Mouse (Mus musculus): ENCODE results near the gene Lrriq4. TPM values are rescaled to one million over a fixed set of nuclear protein-coding genes. Genes with fewer than 3 reads are reported as not detected.

Lrriq4 gene
- polyA plus RNA-seq, 1 experiment from 2014 or later, result not detected

DNA sequence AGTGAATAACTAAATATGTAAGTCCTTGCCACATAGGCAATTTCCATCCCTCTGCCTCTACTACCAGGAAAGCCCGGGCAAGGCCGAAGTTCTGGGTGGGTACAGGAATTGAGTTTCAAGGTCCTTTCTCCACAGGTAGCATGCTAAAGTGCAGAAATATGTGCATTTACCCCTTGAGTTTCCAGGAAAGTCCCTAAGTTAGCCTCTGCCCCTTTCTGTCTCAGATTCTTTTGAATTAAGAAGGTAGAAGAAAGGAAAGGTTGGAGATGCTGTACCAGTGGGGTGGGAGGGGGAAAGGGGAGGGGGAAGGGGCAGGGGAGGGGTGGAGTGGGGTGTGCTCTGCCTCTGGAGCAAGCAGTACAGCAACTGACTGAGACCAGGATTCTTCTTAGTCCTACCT is 4.2 kb downstream of the Lrriq4 start:
- ATAC-seq, result no peak
- no peak overlapping the region for H3K27ac ChIP-seq (ENCODE audit: low read length)

DNA sequence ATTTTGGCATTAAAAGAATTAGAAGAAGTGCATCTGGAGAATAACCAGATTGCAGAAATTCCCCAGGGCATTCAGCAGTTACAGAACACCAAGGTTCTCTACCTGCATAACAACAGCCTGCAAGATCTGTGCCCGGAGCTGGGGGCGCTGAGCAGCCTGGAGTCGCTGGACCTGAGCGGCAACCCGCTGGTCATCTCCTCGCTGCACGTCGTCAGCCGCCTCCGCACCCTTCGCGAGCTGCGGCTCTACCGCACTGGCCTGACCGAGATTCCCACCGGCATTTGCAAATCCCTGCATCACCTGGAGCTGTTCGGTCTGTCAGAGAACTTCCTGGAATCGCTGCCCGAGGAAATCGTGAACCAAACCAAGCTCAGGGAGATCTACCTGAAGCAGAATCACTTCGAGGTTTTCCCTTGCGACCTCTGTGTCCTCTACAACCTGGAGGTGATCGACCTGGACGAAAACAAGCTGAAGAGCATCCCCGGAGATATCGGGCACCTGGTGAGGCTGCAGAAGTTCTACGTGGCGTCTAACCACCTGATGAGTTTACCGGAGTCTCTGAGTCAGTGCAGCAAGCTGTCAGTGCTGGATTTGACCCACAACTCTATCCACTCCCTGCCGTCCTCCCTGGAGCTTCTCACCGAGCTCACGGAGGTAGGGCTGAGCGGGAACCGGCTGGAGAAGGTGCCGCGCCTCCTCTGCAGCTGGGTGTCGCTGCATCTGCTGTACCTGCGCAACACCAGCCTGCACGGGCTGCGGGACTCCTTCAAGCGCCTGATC is 5.9 kb downstream of the Lrriq4 start:
- Histone ChIP-seq H3K27ac (ENCODE audit: low read length) (no peak overlapping the region), H3K4me3 (replicated peaks; ENCODE audit: low read length) (peak overlapping the region; percentile 41), H3K27me3 (replicated peaks; ENCODE audit: control insufficient read depth, insufficient read depth, low read length) (peaks cover 9% of the 10 kb centered on the region), H3K9me3 (ENCODE audit: control insufficient read depth, low read length) (no peaks in the 10 kb centered on the region), H3K4me2 (ENCODE audit: low read length) (peak overlapping the region; percentile 64), H3K4me1 (replicated peaks; ENCODE audit: control insufficient read depth, insufficient read depth, low read length) (peaks cover 12% of the 10 kb centered on the region), H3K9ac (replicated peaks; ENCODE audit: low read depth, low read length) (peak overlapping the region; percentile 38; the same call in 1 of the 2 replicates), H3K36me3 (ENCODE audit: control insufficient read depth, insufficient read depth) (no peaks in the 10 kb centered on the region)
- peak; percentile 55; the same call in 1 of the 2 replicates for ATAC-seq
- under 1% methylated on average over 41 of the region's 41 CpGs for WGBS

More for the DNA sequence above, 4.2 kb downstream of the Lrriq4 start:
- H3K9ac ChIP-seq (replicated peaks; ENCODE audit: low read depth, low read length), result no peak overlapping the region
- H3K4me2 ChIP-seq (ENCODE audit: low read length), result no peak overlapping the region
- H3K4me3 ChIP-seq (replicated peaks; ENCODE audit: low read length), result no peak overlapping the region
- H3K36me3 ChIP-seq (ENCODE audit: control insufficient read depth, insufficient read depth), result no peaks in the 10 kb centered on the region
- no peaks in the 10 kb centered on the region for H3K9me3 ChIP-seq (ENCODE audit: control insufficient read depth, low read length)
- peaks cover 12% of the 10 kb centered on the region for H3K4me1 ChIP-seq (replicated peaks; ENCODE audit: control insufficient read depth, insufficient read depth, low read length)
- H3K27me3 ChIP-seq (replicated peaks; ENCODE audit: control insufficient read depth, insufficient read depth, low read length), result peaks cover 9% of the 10 kb centered on the region
- 90% methylated on average over 2 of the region's 2 CpGs for WGBS

DNA sequence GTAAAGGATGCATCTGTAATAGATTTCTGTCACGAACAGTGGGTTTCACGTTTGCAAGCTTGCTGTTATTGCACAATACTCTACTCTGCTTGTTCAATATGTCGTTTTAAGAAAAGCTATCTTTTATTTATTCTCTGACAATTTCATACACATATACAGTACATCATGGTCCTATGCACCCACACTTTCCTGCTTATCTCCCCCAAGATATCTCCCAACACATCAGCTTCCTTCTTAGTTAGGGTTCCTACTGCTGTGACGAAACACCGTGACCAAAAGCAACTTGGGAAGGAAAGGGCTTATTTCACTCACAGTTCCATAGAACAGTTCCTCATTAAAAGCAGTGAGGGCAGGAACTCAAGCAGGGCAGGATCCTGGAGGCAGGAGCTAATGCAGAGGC is 11.6 kb downstream of the Lrriq4 start:
- no peak for ATAC-seq
- H3K9me3 ChIP-seq (ENCODE audit: control insufficient read depth, low read length), result no peaks in the 10 kb centered on the region
- no peaks in the 10 kb centered on the region for H3K27me3 ChIP-seq (replicated peaks; ENCODE audit: control insufficient read depth, insufficient read depth, low read length)
- H3K36me3 ChIP-seq (ENCODE audit: control insufficient read depth, insufficient read depth), result no peaks in the 10 kb centered on the region
- H3K27ac ChIP-seq (ENCODE audit: low read length), result no peak overlapping the region
- 86% methylated on average over 5 of the region's 5 CpGs for WGBS
- no peak overlapping the region for H3K9ac ChIP-seq (replicated peaks; ENCODE audit: low read depth, low read length)
- no peak overlapping the region for H3K4me3 ChIP-seq (replicated peaks; ENCODE audit: low read length)
- H3K4me1 ChIP-seq (replicated peaks; ENCODE audit: control insufficient read depth, insufficient read depth, low read length), result no peaks in the 10 kb centered on the region
- H3K4me2 ChIP-seq (ENCODE audit: low read length), result no peak overlapping the region

DNA sequence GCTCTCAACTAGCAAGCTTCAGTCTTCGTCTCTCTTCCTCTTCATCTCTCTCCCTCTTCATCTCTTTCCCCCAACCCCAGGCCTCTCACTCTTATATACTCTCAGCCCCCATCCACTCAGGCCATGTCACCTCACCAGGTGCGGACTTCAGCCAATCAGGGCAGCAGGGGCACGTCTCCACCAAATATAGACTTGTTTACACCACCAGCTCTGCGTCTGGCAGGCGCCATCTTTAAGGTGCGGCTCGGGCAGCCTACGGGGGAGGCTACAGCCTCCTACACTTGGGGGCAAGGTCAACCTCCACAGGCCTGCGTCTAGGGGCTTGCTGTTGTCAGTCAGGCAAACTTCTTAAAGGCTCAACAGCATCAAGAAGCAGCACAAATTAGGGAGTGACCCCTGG is 14.2 kb downstream of the Lrriq4 start:
- H3K9ac ChIP-seq (replicated peaks; ENCODE audit: low read depth, low read length), result no peak overlapping the region
- H3K27me3 ChIP-seq (replicated peaks; ENCODE audit: control insufficient read depth, insufficient read depth, low read length), result no peaks in the 10 kb centered on the region
- no peak overlapping the region for H3K27ac ChIP-seq (ENCODE audit: low read length)
- WGBS, result 88% methylated on average over 9 of the region's 9 CpGs
- no peak for ATAC-seq
- no peak overlapping the region for H3K4me2 ChIP-seq (ENCODE audit: low read length)
- H3K36me3 ChIP-seq (ENCODE audit: control insufficient read depth, insufficient read depth), result no peaks in the 10 kb centered on the region
- H3K9me3 ChIP-seq (ENCODE audit: control insufficient read depth, low read length), result no peaks in the 10 kb centered on the region
- H3K4me3 ChIP-seq (replicated peaks; ENCODE audit: low read length), result no peak overlapping the region
- no peaks in the 10 kb centered on the region for H3K4me1 ChIP-seq (replicated peaks; ENCODE audit: control insufficient read depth, insufficient read depth, low read length)

DNA sequence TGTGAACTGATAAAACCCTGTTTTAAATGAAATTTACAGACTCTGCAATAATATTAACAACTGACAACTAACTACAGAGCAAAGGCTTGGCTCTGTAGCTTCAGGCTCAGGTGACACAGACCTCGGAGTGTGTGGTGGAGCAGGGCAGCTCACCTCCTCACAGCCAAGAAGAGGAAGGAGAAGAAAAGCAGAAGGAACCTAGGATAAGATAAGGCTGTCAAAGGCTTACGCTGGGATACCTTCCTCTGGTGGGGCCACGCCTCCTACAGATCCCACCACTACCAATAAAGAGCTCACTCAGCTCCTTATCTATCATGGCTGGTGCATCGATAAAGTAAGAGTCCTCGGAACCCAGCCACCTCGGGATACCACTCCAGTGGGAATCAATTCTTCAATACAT is 38.9 kb downstream of the Lrriq4 start:
- H3K36me3 ChIP-seq (ENCODE audit: control insufficient read depth, insufficient read depth), result no peaks in the 10 kb centered on the region
- ATAC-seq, result no peak
- H3K27me3 ChIP-seq (replicated peaks; ENCODE audit: control insufficient read depth, insufficient read depth, low read length), result no peaks in the 10 kb centered on the region
- no peaks in the 10 kb centered on the region for H3K9me3 ChIP-seq (ENCODE audit: control insufficient read depth, low read length)
- no peak overlapping the region for H3K9ac ChIP-seq (replicated peaks; ENCODE audit: low read depth, low read length)
- no peak overlapping the region for H3K27ac ChIP-seq (ENCODE audit: low read length)
- no peak overlapping the region for H3K4me3 ChIP-seq (replicated peaks; ENCODE audit: low read length)
- H3K4me2 ChIP-seq (ENCODE audit: low read length), result no peak overlapping the region
- no peaks in the 10 kb centered on the region for H3K4me1 ChIP-seq (replicated peaks; ENCODE audit: control insufficient read depth, insufficient read depth, low read length)
- WGBS, result 92% methylated on average over 6 of the region's 6 CpGs

DNA sequence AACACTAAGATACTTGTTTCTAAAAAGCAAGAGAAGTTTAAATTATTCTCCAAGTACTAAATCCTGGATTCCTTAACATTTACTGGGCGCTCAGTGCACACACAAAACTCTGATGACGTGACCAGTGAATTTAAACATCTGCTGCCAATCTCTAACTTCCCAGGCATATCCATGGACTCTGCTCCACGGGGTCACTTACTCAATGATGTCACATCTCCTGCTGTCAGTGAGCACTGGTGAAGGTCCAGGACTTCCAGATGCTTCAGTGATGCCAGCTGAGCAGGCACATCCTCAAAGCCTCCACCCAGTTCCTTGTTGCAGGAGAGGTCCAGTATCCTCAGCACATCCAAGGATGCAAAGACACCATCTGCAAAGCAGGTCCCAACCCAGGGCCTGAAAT is 42.9 kb downstream of the Lrriq4 start:
- no peak for ATAC-seq

DNA sequence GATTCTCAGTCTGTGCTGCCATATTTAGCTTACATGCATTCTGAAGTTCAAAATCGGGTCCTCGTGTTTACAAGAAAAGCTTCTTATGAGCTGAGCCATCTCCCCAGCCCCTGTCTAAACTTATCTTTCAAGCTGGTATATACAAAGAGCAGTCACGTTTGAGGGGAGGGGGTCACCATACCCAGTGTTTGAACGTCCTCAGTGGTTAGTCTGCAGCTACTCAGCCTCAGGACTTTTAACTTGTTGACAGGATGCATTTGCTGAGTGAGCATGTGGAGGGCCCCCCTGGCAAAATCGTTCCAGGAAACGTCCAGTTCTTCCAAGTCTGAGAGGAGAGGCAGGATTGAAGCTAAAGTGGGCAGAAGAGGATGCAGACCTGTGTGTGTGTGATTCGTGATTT is 46.7 kb downstream of the Lrriq4 start:
- H3K4me2 ChIP-seq (ENCODE audit: low read length), result no peak overlapping the region
- ATAC-seq, result no peak

More for the DNA sequence above, 42.9 kb downstream of the Lrriq4 start:
- no peak overlapping the region for H3K4me3 ChIP-seq (replicated peaks; ENCODE audit: low read length)
- no peak overlapping the region for H3K27ac ChIP-seq (ENCODE audit: low read length)
- no peaks in the 10 kb centered on the region for H3K36me3 ChIP-seq (ENCODE audit: control insufficient read depth, insufficient read depth)
- 85% methylated on average over 3 of the region's 3 CpGs for WGBS
- no peaks in the 10 kb centered on the region for H3K4me1 ChIP-seq (replicated peaks; ENCODE audit: control insufficient read depth, insufficient read depth, low read length)
- H3K9me3 ChIP-seq (ENCODE audit: control insufficient read depth, low read length), result no peaks in the 10 kb centered on the region
- H3K27me3 ChIP-seq (replicated peaks; ENCODE audit: control insufficient read depth, insufficient read depth, low read length), result no peaks in the 10 kb centered on the region
- no peak overlapping the region for H3K9ac ChIP-seq (replicated peaks; ENCODE audit: low read depth, low read length)
- no peak overlapping the region for H3K4me2 ChIP-seq (ENCODE audit: low read length)

DNA sequence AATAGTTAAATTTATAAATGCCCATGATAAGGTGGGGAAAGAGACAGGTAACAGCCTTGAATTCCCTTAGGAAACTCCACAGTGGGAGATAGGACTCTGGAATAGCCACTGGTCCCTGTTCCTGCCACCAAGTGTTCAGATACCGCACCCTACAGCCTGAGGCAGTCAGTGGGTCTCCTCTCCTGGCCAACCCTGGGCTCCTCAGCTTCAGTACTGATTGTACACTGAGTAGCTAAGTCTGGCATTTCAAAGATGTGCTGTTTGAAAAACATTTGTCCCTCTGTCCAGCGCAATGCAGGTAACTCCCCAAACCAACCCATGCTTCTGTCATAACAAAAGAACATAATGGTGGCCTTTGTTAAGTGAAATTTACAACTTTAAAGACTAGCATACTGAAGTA is 51.4 kb downstream of the Lrriq4 start:
- no peak for ATAC-seq
- no peak overlapping the region for H3K9ac ChIP-seq (replicated peaks; ENCODE audit: low read depth, low read length)
- H3K4me3 ChIP-seq (replicated peaks; ENCODE audit: low read length), result no peak overlapping the region
- no peak overlapping the region for H3K27ac ChIP-seq (ENCODE audit: low read length)
- H3K27me3 ChIP-seq (replicated peaks; ENCODE audit: control insufficient read depth, insufficient read depth, low read length), result no peaks in the 10 kb centered on the region
- H3K4me1 ChIP-seq (replicated peaks; ENCODE audit: control insufficient read depth, insufficient read depth, low read length), result no peaks in the 10 kb centered on the region
- 96% methylated on average over 2 of the region's 2 CpGs for WGBS
- no peak overlapping the region for H3K4me2 ChIP-seq (ENCODE audit: low read length)
- no peaks in the 10 kb centered on the region for H3K36me3 ChIP-seq (ENCODE audit: control insufficient read depth, insufficient read depth)
- H3K9me3 ChIP-seq (ENCODE audit: control insufficient read depth, low read length), result no peaks in the 10 kb centered on the region

More for the DNA sequence above, 46.7 kb downstream of the Lrriq4 start:
- no peak overlapping the region for H3K27ac ChIP-seq (ENCODE audit: low read length)
- H3K4me1 ChIP-seq (replicated peaks; ENCODE audit: control insufficient read depth, insufficient read depth, low read length), result no peaks in the 10 kb centered on the region
- no peaks in the 10 kb centered on the region for H3K27me3 ChIP-seq (replicated peaks; ENCODE audit: control insufficient read depth, insufficient read depth, low read length)
- no peaks in the 10 kb centered on the region for H3K36me3 ChIP-seq (ENCODE audit: control insufficient read depth, insufficient read depth)
- H3K9me3 ChIP-seq (ENCODE audit: control insufficient read depth, low read length), result no peaks in the 10 kb centered on the region
- 77% methylated on average over 7 of the region's 7 CpGs for WGBS
- no peak overlapping the region for H3K4me3 ChIP-seq (replicated peaks; ENCODE audit: low read length)
- H3K9ac ChIP-seq (replicated peaks; ENCODE audit: low read depth, low read length), result no peak overlapping the region

DNA sequence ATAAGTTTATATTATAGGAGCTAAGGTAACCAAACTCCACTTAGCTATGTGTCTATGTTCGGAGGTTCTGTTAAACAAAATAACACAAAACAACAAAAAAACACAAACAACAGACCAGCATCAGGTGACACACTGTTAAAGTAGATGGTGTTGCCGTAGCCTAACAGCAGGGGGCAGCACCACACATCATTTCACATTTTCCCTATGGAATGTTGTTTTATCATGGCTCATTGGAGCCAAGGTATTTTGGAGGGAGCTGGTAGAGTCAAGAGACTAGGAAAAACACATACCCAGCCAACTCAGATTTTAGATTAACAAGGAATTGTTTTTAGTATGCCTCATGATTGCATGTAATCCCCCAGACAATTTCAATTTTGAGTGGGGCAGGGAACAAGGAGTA is 52.0 kb downstream of the Lrriq4 start:
- no peak for ATAC-seq
- Histone ChIP-seq H3K4me3 (replicated peaks; ENCODE audit: low read length) (no peak overlapping the region), H3K4me2 (ENCODE audit: low read length) (no peak overlapping the region), H3K27me3 (replicated peaks; ENCODE audit: control insufficient read depth, insufficient read depth, low read length) (no peaks in the 10 kb centered on the region), H3K4me1 (replicated peaks; ENCODE audit: control insufficient read depth, insufficient read depth, low read length) (no peaks in the 10 kb centered on the region), H3K27ac (ENCODE audit: low read length) (no peak overlapping the region), H3K36me3 (ENCODE audit: control insufficient read depth, insufficient read depth) (no peaks in the 10 kb centered on the region), H3K9ac (replicated peaks; ENCODE audit: low read depth, low read length) (no peak overlapping the region), H3K9me3 (ENCODE audit: control insufficient read depth, low read length) (no peaks in the 10 kb centered on the region)
- WGBS, result 18% methylated on average over 2 of the region's 2 CpGs
